Mouse (Mus musculus): ENCODE data around the gene Slc8b1. TPM values are rescaled to one million over a fixed set of nuclear protein-coding genes. Genes with fewer than 3 reads are reported as not detected.

Gene Slc8b1
- total and polyA plus RNA-seq, 2 experiments from 2014 or later: 2.5 to 3.7 TPM

DNA sequence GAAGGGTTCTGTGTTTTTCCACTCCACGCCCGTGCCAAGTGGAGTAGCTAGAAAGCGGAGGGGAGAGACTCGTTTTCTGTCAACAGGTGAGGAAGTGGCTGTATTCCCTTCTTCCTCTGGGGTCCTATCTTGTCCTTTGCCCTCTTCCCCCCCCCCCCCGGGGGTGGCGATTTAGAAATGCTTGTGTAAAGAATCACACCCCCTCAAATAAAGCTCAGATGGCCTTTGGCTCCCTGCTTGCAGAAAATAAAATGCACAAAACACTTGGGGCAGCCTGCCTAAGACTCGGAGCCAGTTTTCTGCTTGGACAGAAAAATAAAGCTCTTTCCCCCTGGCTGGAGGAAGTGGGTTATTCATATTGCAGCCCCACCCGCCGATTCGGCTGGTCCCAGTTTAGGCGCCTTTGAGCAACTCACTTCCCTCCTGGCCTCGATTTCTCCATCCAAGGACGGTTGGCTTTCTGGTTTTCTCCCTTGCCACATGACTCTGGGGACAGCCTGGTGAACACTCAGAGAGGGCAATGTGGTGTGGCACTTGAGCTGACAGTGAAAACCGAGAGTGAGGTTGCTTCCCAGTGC is 764 bp downstream of the Slc8b1 start:
- H3K4me1 ChIP-seq (ENCODE audit: insufficient read depth, low read length): no peaks in the 10 kb centered on the region
- H3K36me3 ChIP-seq (ENCODE audit: insufficient read depth, low read length): no peaks in the 10 kb centered on the region
- no peaks in the 10 kb centered on the region for H3K27me3 ChIP-seq (ENCODE audit: insufficient read depth, low read length)
- H3K9ac ChIP-seq (replicated peaks; ENCODE audit: low read length): no peak overlapping the region
- H3K4me3 ChIP-seq (ENCODE audit: low read length): peak overlapping the region; percentile 42
- H3K27ac ChIP-seq: no peak overlapping the region
- DNase-seq (ENCODE audit: low spot score): no peak
- WGBS: 35% methylated on average over 14 of the region's 14 CpGs
- ATAC-seq: no peak
- peak overlapping the region; percentile 72 for H3K4me2 ChIP-seq (ENCODE audit: low read depth, low read length)
- no peaks in the 10 kb centered on the region for H3K9me3 ChIP-seq (ENCODE audit: low read length)
- no peak for TF ChIP-seq CTCF (IDR thresholded peaks at IDR 0.05; ENCODE audit: low read depth)

DNA sequence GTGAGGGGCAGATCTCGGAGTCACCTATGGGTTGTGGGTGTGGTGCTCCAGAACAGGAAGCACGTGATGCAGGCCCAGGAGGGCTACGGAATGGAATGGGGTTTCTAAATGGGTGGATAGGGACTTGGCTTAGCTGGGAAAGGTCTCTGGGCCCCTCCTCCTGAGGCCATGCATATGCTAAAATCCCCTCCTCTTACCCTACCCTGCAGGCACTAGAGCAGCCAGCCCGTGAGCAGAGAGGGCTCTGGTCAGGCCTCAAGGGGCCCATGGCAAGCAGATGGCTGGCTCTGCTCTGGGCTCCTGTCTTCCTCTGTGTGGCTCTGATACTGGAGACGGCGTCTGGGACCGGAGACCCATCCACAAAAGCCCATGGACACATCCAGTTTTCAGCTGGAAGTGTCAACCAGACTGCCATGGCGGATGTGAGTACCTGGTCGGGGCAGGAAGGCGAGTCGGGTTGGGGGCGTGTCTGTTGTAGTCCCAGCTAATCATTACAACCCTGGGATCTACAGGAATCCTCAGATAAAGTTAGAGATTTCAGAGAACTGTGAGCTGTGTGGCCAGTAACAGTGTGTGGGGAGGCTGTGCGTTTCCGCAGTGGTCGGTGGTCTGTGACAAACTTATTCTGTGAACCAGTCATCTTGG is 2.1 kb downstream of the Slc8b1 start:
- no peak overlapping the region for H3K27ac ChIP-seq
- H3K4me3 ChIP-seq (ENCODE audit: low read length): no peak overlapping the region
- ATAC-seq: no peak
- no peaks in the 10 kb centered on the region for H3K27me3 ChIP-seq (ENCODE audit: insufficient read depth, low read length)
- no peak overlapping the region for H3K4me2 ChIP-seq (ENCODE audit: low read depth, low read length)
- WGBS: 44% methylated on average over 15 of the region's 15 CpGs
- H3K9me3 ChIP-seq (ENCODE audit: low read length): no peaks in the 10 kb centered on the region
- DNase-seq (ENCODE audit: low spot score): no peak
- H3K36me3 ChIP-seq (ENCODE audit: insufficient read depth, low read length): no peaks in the 10 kb centered on the region
- no peaks in the 10 kb centered on the region for H3K4me1 ChIP-seq (ENCODE audit: insufficient read depth, low read length)
- H3K9ac ChIP-seq (replicated peaks; ENCODE audit: low read length): no peak overlapping the region
- no peak for TF ChIP-seq CTCF (IDR thresholded peaks at IDR 0.05; ENCODE audit: low read depth)

DNA sequence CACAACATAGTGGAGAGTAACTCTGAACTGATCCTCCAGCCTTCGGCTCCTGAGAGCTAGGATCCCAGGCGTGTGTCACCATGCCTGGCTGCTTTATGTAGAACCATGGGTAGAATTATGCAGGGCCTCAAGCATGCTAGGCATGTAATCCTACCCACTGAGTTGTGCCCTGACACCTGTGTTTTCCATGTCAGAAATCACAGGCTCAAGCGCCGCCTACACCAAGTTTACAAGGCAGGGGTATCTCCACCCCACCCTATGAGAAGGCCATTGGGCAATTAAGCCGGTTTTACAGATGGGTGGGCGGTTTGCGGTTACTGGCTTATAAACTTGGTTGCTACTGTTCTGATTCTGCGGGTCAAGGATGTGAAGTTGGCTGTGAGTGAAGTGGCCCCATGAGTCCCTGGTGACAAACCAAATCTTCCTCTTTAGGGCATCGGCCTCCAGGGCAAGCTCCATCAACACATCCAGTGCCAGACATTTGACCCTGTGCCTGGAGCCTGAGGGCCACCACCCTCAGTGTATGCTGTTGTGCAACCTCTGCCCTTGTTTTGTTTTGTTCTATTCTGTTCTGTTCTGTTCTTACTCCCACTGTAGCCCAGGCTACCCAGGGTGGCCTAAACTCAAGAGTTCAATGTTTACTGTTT is 3.2 kb downstream of the Slc8b1 start:
- H3K4me1 ChIP-seq (ENCODE audit: insufficient read depth, low read length): no peaks in the 10 kb centered on the region
- TF ChIP-seq CTCF (IDR thresholded peaks at IDR 0.05; ENCODE audit: low read depth): no peak
- ATAC-seq (no peak), DNase-seq (ENCODE audit: low spot score) (no peak)
- H3K36me3 ChIP-seq (ENCODE audit: insufficient read depth, low read length): no peaks in the 10 kb centered on the region
- H3K4me3 ChIP-seq (ENCODE audit: low read length): no peak overlapping the region
- H3K27me3 ChIP-seq (ENCODE audit: insufficient read depth, low read length): no peaks in the 10 kb centered on the region
- H3K9me3 ChIP-seq (ENCODE audit: low read length): no peaks in the 10 kb centered on the region
- H3K27ac ChIP-seq: no peak overlapping the region
- H3K4me2 ChIP-seq (ENCODE audit: low read depth, low read length): no peak overlapping the region
- H3K9ac ChIP-seq (replicated peaks; ENCODE audit: low read length): no peak overlapping the region
- 80% methylated on average over 9 of the region's 9 CpGs for WGBS

DNA sequence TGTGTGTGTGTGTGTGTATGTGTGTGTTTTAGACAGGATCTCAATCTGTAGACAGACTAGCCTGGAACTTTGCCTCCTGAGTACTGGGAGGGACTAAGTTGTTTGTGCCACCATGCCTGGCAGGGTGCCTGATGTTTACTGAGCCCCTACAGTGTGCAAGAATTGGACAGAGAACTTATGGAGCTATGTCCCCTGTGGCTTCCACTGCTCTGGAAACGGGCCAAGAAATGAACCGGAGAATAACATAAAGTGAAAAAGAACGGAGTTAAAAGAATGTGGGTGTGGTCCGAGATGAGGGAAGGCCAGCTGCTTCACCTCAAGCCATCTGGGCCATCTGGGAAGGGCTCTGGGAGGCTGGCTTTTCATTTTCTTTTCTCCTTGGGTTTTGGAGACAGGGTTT is 3.8 kb downstream of the Slc8b1 start:
- Histone ChIP-seq H3K27ac (0 out of 2 replicates have a peak overlapping the region, but pooled peaks have one; percentile 48), H3K9ac (replicated peaks; ENCODE audit: low read length) (no peak overlapping the region), H3K36me3 (ENCODE audit: insufficient read depth, low read length) (no peaks in the 10 kb centered on the region), H3K27me3 (ENCODE audit: insufficient read depth, low read length) (no peaks in the 10 kb centered on the region), H3K4me1 (ENCODE audit: insufficient read depth, low read length) (no peaks in the 10 kb centered on the region), H3K4me2 (ENCODE audit: low read depth, low read length) (no peak overlapping the region), H3K9me3 (ENCODE audit: low read length) (no peaks in the 10 kb centered on the region), H3K4me3 (ENCODE audit: low read length) (no peak overlapping the region)
- TF ChIP-seq CTCF (IDR thresholded peaks at IDR 0.05; ENCODE audit: low read depth): no peak
- peak; percentile 59 for DNase-seq (ENCODE audit: low spot score)
- ATAC-seq: no peak
- 11% methylated on average over 4 of the region's 4 CpGs for WGBS

DNA sequence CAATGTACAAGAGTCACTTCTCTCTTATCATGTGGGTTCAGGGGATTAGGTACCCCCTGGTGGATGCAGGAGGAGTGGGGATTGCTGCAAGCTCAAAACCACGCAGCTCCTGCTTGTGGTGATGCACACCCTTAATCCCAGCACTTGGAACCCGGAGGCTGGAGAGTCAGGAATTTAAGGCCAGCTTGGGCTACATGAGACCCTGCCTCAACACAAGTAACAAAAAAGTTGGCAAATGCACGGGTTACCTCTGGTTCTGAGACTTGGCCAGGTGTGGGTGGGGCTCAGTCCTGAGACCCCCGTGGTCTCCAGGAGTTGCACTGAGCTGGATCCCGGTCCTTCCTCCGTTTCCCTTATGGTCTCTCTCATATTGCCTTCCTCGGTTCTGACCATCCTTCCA is 4.5 kb downstream of the Slc8b1 start:
- 71% methylated on average over 7 of the region's 7 CpGs for WGBS
- Histone ChIP-seq H3K4me2 (ENCODE audit: low read depth, low read length) (no peak overlapping the region), H3K9me3 (ENCODE audit: low read length) (no peaks in the 10 kb centered on the region)

DNA sequence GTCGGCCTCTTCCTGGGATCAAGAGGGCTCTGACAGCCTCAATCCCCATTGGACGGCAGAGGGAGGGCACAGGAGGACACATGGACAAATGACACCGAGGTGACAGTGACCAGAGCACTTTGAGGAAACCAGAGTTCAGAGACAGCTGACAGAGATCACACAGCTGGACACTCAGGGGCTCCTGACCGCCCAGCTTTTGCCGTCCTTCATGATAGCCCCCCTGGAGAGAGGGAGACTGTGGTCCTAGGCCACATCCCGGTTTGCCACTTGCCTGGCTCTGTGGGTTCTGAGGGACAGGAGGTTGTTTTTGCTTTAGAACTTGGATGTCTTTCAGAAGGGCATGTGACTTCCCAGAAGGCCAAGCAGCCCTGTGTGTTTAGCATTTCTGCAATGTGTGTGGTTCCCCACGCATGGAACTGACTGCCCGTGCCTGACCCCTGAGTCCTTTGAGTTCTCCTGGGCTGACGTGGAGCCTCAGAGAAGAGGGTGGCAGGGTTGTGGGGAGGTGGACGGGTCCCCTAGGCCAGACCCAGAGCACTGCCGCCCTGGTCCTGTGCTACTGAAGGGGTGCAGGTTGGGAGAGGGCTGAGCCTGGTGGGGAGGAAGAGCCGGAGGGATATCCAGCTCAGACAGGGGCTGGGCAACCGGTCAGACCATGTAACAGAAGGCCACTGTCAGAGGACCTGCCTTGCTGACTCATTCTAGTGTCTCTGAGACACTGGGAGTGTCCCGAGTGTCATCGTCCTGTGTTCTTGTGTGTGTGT is 5.4 kb downstream of the Slc8b1 start:
- Histone ChIP-seq H3K4me3 (ENCODE audit: low read length) (no peak overlapping the region), H3K4me1 (ENCODE audit: insufficient read depth, low read length) (no peaks in the 10 kb centered on the region), H3K4me2 (ENCODE audit: low read depth, low read length) (no peak overlapping the region), H3K27ac (no peak overlapping the region), H3K27me3 (ENCODE audit: insufficient read depth, low read length) (no peaks in the 10 kb centered on the region), H3K36me3 (ENCODE audit: insufficient read depth, low read length) (no peaks in the 10 kb centered on the region), H3K9me3 (ENCODE audit: low read length) (no peaks in the 10 kb centered on the region), H3K9ac (replicated peaks; ENCODE audit: low read length) (no peak overlapping the region)
- 0 out of 2 replicates have a peak, but pooled peaks have one; percentile 27 for ATAC-seq
- WGBS: 66% methylated on average over 15 of the region's 15 CpGs
- no peak for DNase-seq (ENCODE audit: low spot score)
- TF ChIP-seq CTCF (IDR thresholded peaks at IDR 0.05; ENCODE audit: low read depth): no peak

More for the DNA sequence above, 4.5 kb downstream of the Slc8b1 start:
- no peak for TF ChIP-seq CTCF (IDR thresholded peaks at IDR 0.05; ENCODE audit: low read depth)
- DNase-seq (ENCODE audit: low spot score) (no peak), ATAC-seq (no peak)
- no peak overlapping the region; the same call in 1 of the 2 replicates for H3K27ac ChIP-seq
- no peaks in the 10 kb centered on the region for H3K27me3 ChIP-seq (ENCODE audit: insufficient read depth, low read length)
- no peaks in the 10 kb centered on the region for H3K36me3 ChIP-seq (ENCODE audit: insufficient read depth, low read length)
- H3K9ac ChIP-seq (replicated peaks; ENCODE audit: low read length): no peak overlapping the region
- H3K4me1 ChIP-seq (ENCODE audit: insufficient read depth, low read length): no peaks in the 10 kb centered on the region
- no peak overlapping the region for H3K4me3 ChIP-seq (ENCODE audit: low read length)

All from hindbrain, postnatal 0 days (tissue).